Mouse (Mus musculus): ENCODE data around the gene Olfr448.

The Olfr448 gene

DNA sequence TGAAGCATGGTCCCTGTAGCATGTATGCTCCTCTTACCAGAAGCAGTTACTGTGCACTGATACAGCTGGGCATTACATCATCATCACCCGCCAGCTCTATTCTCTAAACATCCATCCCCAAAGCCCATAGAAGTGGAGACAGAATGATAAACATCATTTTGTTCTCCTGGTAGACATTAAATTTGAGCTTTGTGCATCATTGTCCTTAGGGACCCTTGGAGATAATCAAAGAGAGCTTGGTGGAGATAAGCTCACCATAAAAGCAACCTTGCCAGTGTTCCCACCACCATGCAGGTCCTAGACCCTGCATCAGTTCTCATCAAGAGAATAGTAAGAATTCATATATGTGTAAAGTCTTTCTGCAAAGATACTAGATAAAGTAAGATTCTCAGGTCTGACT is at the start of gene Olfr448:
TSS of gene Olfr448 (plus strand) at position 301 of the 400 bp plus-strand sequence.
- no peak for TF ChIP-seq GATA4 (IDR thresholded peaks at IDR 0.05; ENCODE audit: insufficient replicate concordance, low read length)

DNA sequence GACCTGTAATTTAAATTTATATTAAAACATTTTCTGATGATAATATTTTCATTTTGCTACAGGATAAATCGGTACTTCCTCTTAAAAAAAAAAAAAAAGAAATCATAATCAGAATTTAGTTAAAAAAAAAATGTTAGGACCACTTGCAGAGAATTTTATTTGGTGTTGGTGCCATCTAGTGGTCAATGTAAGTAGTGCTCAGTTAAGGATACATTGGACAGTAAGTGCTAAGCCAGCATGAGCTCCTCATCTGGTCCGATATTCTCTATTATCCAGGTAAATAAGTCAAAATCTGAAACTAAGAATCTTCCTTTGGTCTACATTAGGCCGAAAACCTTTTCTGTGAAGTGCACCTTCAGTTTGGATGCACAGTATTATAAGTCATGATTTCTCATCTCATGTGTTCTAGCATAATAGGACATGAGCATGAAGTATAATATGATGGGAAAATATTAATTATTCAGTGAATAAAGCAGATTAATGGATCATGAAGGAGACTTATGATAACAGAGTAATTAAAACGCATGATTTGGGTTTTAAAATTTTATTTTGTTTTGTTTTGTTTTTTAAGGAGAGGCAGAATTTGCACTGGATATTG is 29.9 kb upstream of the Olfr448 start:
- no peak for TF ChIP-seq GATA4 (IDR thresholded peaks at IDR 0.05; ENCODE audit: insufficient replicate concordance, low read length)

DNA sequence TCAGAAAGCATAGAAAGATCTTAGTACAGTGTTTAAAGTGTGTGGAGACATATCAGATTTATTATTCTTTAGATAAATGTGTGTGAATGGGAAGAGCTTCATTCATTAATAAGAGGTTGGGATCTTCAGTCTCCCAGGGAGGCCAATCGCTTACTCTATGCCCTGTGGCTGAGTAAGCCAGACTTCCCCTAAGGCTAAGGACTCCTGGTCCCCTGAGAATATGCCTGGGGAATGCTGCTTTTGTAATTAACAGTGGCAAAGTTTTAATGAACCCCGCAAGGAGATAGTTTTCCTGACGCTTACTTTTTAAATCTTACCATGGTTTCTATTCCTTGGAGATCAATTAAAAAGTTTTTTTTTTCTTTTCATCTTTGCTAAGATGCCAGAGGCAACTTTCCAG is 20.5 kb upstream of the Olfr448 start:
- TF ChIP-seq GATA4 (IDR thresholded peaks at IDR 0.05; ENCODE audit: insufficient replicate concordance, low read length): no peak

GRCm38 (mm10) chr6:42876323-42876722 is 13.9 kb upstream of the Olfr448 start:
- no peak for TF ChIP-seq GATA4 (IDR thresholded peaks at IDR 0.05; ENCODE audit: insufficient replicate concordance, low read length)

GRCm38 (mm10) chr6:42900345-42900744 is 10.1 kb downstream of the Olfr448 start:
- TF ChIP-seq GATA4 (IDR thresholded peaks at IDR 0.05; ENCODE audit: insufficient replicate concordance, low read length): no peak

DNA sequence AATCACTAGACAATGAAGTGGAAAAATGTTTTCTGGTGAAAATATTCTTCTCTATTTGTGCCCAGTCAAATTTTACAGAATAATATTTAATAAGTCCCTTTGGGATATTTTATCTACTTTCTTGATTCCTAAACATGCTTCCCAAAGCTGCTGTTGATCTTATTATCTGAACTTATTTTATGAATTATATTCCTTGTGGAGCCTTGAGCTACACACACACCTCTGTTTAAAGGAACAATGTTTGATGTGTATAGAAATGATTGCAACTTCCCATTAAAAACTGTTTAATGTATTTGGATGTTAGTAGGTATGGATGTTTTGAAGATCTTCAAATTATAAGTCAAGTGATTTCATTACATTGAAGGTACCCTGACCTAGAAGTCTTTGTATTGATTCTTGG is 18.3 kb downstream of the Olfr448 start, which contains the start of gene Olfr447:
TSS of gene Olfr447 (plus strand) at position 301 of the 400 bp plus-strand sequence.
- no peak for TF ChIP-seq GATA4 (IDR thresholded peaks at IDR 0.05; ENCODE audit: insufficient replicate concordance, low read length)

- TF ChIP-seq GATA4 (IDR thresholded peaks at IDR 0.05; ENCODE audit: insufficient replicate concordance, low read length): no peak
Measured at GRCm38 (mm10) chr6:42921077-42921476, 30.8 kb downstream of the Olfr448 start, which contains the start of gene Olfr446. Gene Olfr446 (plus strand): TSS chr6:42921377.
